14 mouse cellular contexts compared by ENCODE assay signal in genomic region chr10:18457808-18458475, GRCm38 (mm10).
DNase-seq lines count a peak whose midpoint lies in the region; ATAC-seq lines count a peak whose summit lies in the region.
"Had no signal": no experiment of that assay in that cellular context is flagged by ENCODE, and none has a peak within 500 bp of the region (broad histone marks: within the 10 kb centered on the region; RNA-seq: fewer than 3 reads in every experiment).

No protein-coding gene starts in this region.

- H3K36me3 ChIP-seq in forebrain, embryonic 11.5 days (ENCODE audit: control insufficient read depth, insufficient read depth, low read length): no peaks in the 10 kb centered on the region
- no peaks in the 10 kb centered on the region for H3K36me3 ChIP-seq in forebrain, embryonic 15.5 days
- H3K36me3 ChIP-seq in hindbrain, embryonic 15.5 days: no peaks in the 10 kb centered on the region
- no peaks in the 10 kb centered on the region for H3K36me3 ChIP-seq in midbrain, embryonic 15.5 days (replicated peaks)
- H3K36me3 ChIP-seq: heart, embryonic 10.5 days; intestine, embryonic 15.5 days had no signal

- WGBS in forebrain, embryonic 11.5 days: 22% methylated on average over 8 of the region's 8 CpGs
- 9% methylated on average over 8 of the region's 8 CpGs for WGBS in forebrain, embryonic 15.5 days
- WGBS in hindbrain, embryonic 15.5 days: 17% methylated on average over 8 of the region's 8 CpGs
- 13% methylated on average over 8 of the region's 8 CpGs for WGBS in midbrain, embryonic 15.5 days

- no peak overlapping the region for H3K4me2 ChIP-seq in forebrain, embryonic 11.5 days (ENCODE audit: low read depth, low read length, severe bottlenecking)
- H3K4me2 ChIP-seq in forebrain, embryonic 15.5 days (replicated peaks): no peak overlapping the region
- peak overlapping the region; percentile 13; the same call in 1 of the 2 replicates for H3K4me2 ChIP-seq in hindbrain, embryonic 15.5 days
- H3K4me2 ChIP-seq in midbrain, embryonic 15.5 days: 0 out of 2 replicates have a peak overlapping the region, but pooled peaks have one; percentile 7
- H3K4me2 ChIP-seq: intestine, embryonic 15.5 days had no signal

- H3K9me3 ChIP-seq in forebrain, embryonic 11.5 days (ENCODE audit: control insufficient read depth, low read length): no peaks in the 10 kb centered on the region
- H3K9me3 ChIP-seq in forebrain, embryonic 15.5 days: no peaks in the 10 kb centered on the region
- no peaks in the 10 kb centered on the region for H3K9me3 ChIP-seq in hindbrain, embryonic 15.5 days
- H3K9me3 ChIP-seq in midbrain, embryonic 15.5 days: no peaks in the 10 kb centered on the region
- H3K9me3 ChIP-seq: heart, embryonic 10.5 days; intestine, embryonic 15.5 days had no signal

- peak overlapping the region; percentile 65 for H3K27ac ChIP-seq in forebrain, embryonic 11.5 days (ENCODE audit: low read depth, low read length)
- peak overlapping the region; percentile 48 for H3K27ac ChIP-seq in forebrain, embryonic 15.5 days (replicated peaks)
- peak overlapping the region; percentile 43; the same call in 1 of the 2 replicates for H3K27ac ChIP-seq in hindbrain, embryonic 15.5 days (replicated peaks)
- peak overlapping the region; percentile 31; the same call in 1 of the 2 replicates for H3K27ac ChIP-seq in midbrain, embryonic 15.5 days
- H3K27ac ChIP-seq: heart, embryonic 10.5 days; intestine, embryonic 15.5 days had no signal

- DNase-seq in forebrain, embryonic 11.5 days (ENCODE audit: low spot score): no peak
- no peak for DNase-seq in left cerebral cortex, postnatal 36 days (ENCODE audit: low spot score in 2 of 2)
- DNase-seq in ovary, adult 18-20 months (ENCODE audit: low spot score): no peak
- DNase-seq in thymus, postnatal 36 days: no peak
- DNase-seq in spleen, adult 12 weeks (ENCODE audit: low spot score): no peak
- DNase-seq: gastrocnemius, postnatal 36 days; heart, postnatal 14 days; lung, postnatal 10 days; thymus, postnatal 25 days had no signal

- H3K4me1 ChIP-seq in forebrain, embryonic 11.5 days (replicated peaks; ENCODE audit: control insufficient read depth, insufficient read depth, low read length): peaks cover 13% of the 10 kb centered on the region
- H3K4me1 ChIP-seq in forebrain, embryonic 15.5 days: peaks cover 61% of the 10 kb centered on the region
- peaks cover 55% of the 10 kb centered on the region for H3K4me1 ChIP-seq in hindbrain, embryonic 15.5 days (replicated peaks)
- peaks cover 15% of the 10 kb centered on the region for H3K4me1 ChIP-seq in midbrain, embryonic 15.5 days

- H3K4me3 ChIP-seq in forebrain, embryonic 11.5 days (ENCODE audit: low read depth, low read length): no peak overlapping the region
- H3K4me3 ChIP-seq in forebrain, embryonic 15.5 days: no peak overlapping the region
- H3K4me3 ChIP-seq in hindbrain, embryonic 15.5 days: no peak overlapping the region
- H3K4me3 ChIP-seq in midbrain, embryonic 15.5 days: no peak overlapping the region
- H3K4me3 ChIP-seq: heart, embryonic 10.5 days; intestine, embryonic 15.5 days had no signal

- peak; percentile 85 for ATAC-seq in forebrain, embryonic 11.5 days (replicated peaks; ENCODE audit: low FRiP score)
- ATAC-seq in forebrain, embryonic 15.5 days (replicated peaks): peak; percentile 66
- 0 out of 2 replicates have a peak, but pooled peaks have one; percentile 29 for ATAC-seq in hindbrain, embryonic 15.5 days (ENCODE audit: low FRiP score, low read depth)
- ATAC-seq in midbrain, embryonic 15.5 days (replicated peaks): peak; percentile 74; the same call in 1 of the 2 replicates
- ATAC-seq: intestine, embryonic 15.5 days had no signal

- no peaks in the 10 kb centered on the region for H3K27me3 ChIP-seq in forebrain, embryonic 11.5 days (ENCODE audit: control insufficient read depth, insufficient read depth, low read length)
- H3K27me3 ChIP-seq in forebrain, embryonic 15.5 days: no peaks in the 10 kb centered on the region
- no peaks in the 10 kb centered on the region for H3K27me3 ChIP-seq in hindbrain, embryonic 15.5 days
- no peaks in the 10 kb centered on the region for H3K27me3 ChIP-seq in midbrain, embryonic 15.5 days (replicated peaks)
- H3K27me3 ChIP-seq: intestine, embryonic 15.5 days had no signal

- intact Hi-C loops in left cerebral cortex, postnatal 36 days (cut with DNase I): loop anchor here (10.0 kb wide), 1 partner anchor 147 kb away; no protein-coding TSS in a partner anchor

- no peak overlapping the region for H3K9ac ChIP-seq in forebrain, embryonic 11.5 days (ENCODE audit: low read length)
- peak overlapping the region; percentile 10; the same call in 1 of the 2 replicates for H3K9ac ChIP-seq in forebrain, embryonic 15.5 days (replicated peaks)
- no peak overlapping the region for H3K9ac ChIP-seq in hindbrain, embryonic 15.5 days
- H3K9ac ChIP-seq in midbrain, embryonic 15.5 days: no peak overlapping the region
- H3K9ac ChIP-seq: intestine, embryonic 15.5 days had no signal

Comparison
In these comparisons a context has a peak if more than half of its experiments do, and no peak if none do; other contexts are left out.
1. ATAC-seq: peak in every context shown above with its lines; median percentile 85 in forebrain, embryonic 11.5 days; 74 in midbrain, embryonic 15.5 days; 66 in forebrain, embryonic 15.5 days; 29 in hindbrain, embryonic 15.5 days.
2. H3K4me2 ChIP-seq: peak in hindbrain, embryonic 15.5 days (single experiment) and midbrain, embryonic 15.5 days (single experiment); none in forebrain, embryonic 11.5 days (single experiment) and forebrain, embryonic 15.5 days (single experiment).
3. Peak in every context shown above with its lines, with median percentiles within 50 percentile points of each other: H3K27ac ChIP-seq.